Mouse (Mus musculus): ENCODE results near the gene Trip4.

- no peak for TF ChIP-seq POLR2A (IDR thresholded peaks at IDR 0.05; ENCODE audit: borderline replicate concordance, control insufficient read depth, low read depth, low read length)
- no peak for TF ChIP-seq CTCF (IDR thresholded peaks at IDR 0.05; ENCODE audit: control insufficient read depth, insufficient read depth, low read length)
Measured at GRCm38 (mm10) chr9:65826226-65826587, 82.4 kb downstream of the Trip4 start.
